Mouse (Mus musculus): ENCODE data around the gene Mid1. TPM values are rescaled to one million over a fixed set of nuclear protein-coding genes. Genes with fewer than 3 reads are reported as not detected.

Mid1 gene
- polyA plus RNA-seq, 1 experiment from 2014 or later, result 1.1 TPM

DNA sequence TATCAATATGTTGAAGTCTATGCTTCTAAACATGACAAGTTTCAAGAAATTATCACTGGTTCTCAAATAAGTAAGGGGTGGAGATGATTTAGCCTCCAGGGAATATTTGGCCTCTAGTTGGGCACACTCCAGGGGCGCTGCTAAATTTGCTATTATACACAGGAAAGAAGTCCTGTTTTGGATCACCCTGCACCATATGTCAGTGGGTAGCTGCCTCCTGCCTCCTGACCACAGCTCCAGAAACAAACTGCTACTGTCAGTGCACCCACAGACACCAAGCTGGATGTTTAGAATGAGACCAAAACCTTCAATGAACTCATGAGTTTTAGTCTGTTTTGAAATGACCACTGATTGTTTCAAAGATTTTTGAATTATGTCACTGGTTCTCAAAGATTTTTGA lies 128.7 kb downstream of the Mid1 start:
- Histone ChIP-seq H3K27me3 (no peaks in the 10 kb centered on the region), H3K9me3 (replicated peaks) (no peaks in the 10 kb centered on the region), H3K4me1 (replicated peaks) (no peaks in the 10 kb centered on the region), H3K36me3 (no peaks in the 10 kb centered on the region), H3K4me2 (no peak overlapping the region), H3K9ac (no peak overlapping the region), H3K27ac (no peak overlapping the region), H3K4me3 (replicated peaks) (no peak overlapping the region)
- ATAC-seq (ENCODE audit: low read depth), result no peak
- 44% methylated on average over 1 of the region's 1 CpGs for WGBS (ENCODE audit: insufficient replicate concordance)
- DNase-seq, result no peak

DNA sequence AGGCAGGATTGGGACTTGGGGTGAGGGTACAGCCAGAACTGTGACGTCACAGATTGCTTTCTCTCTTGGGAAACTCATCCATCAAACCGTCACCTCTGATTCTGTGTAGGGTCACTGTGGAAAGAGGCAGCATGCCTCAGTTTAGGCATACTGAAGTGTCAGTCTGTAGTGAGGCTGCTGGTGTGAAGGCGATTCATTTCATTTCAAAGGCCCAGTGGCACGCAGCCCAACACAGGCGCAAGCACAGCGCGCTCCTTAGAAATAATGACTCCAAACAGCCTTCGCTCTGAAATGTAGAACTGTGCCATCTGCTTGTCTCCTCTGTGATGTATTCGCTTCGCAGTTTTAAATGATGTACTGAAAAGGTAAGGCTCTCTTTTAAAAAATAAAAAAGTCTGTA lies 141.9 kb downstream of the Mid1 start:
- WGBS (ENCODE audit: insufficient replicate concordance), result 65% methylated on average over 10 of the region's 10 CpGs
- no peak for DNase-seq
- no peaks in the 10 kb centered on the region for H3K36me3 ChIP-seq

DNA sequence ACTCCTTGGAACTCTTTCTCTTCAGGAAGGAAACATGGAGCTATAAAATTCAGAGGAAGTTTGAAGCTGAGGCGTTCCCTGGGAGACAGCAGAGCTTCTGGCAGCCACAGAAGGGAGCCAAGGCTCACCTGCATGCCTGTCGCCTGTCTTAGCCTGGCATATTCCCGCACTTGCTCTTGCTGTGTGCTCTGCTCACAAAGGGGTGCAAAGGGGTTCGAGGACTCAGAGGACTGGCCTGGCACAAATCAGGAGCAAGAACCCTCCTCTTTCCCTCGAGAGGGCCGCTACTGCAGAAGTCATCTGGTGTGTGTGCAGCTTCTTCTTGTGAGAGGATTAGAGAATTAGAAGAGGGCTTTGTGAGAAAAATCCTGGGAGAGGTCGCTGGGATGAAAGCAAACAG lies 142.7 kb downstream of the Mid1 start:
- no peaks in the 10 kb centered on the region for H3K9me3 ChIP-seq (replicated peaks)
- H3K36me3 ChIP-seq, result no peaks in the 10 kb centered on the region
- no peak overlapping the region for H3K9ac ChIP-seq
- H3K27me3 ChIP-seq, result 0 out of 2 replicates have a peak, but pooled peaks cover 5% of the 10 kb centered on the region
- H3K4me2 ChIP-seq, result no peak overlapping the region
- no peak for ATAC-seq (ENCODE audit: low read depth)
- no peak overlapping the region for H3K27ac ChIP-seq
- WGBS (ENCODE audit: insufficient replicate concordance), result 35% methylated on average over 7 of the region's 7 CpGs
- H3K4me1 ChIP-seq (replicated peaks), result no peaks in the 10 kb centered on the region
- no peak for DNase-seq
- H3K4me3 ChIP-seq (replicated peaks), result no peak overlapping the region

More for the DNA sequence above, 141.9 kb downstream of the Mid1 start:
- H3K27me3 ChIP-seq, result 0 out of 2 replicates have a peak, but pooled peaks cover 5% of the 10 kb centered on the region
- no peak overlapping the region for H3K4me2 ChIP-seq
- no peak overlapping the region for H3K9ac ChIP-seq
- H3K27ac ChIP-seq, result no peak overlapping the region
- no peak for ATAC-seq (ENCODE audit: low read depth)
- H3K4me1 ChIP-seq (replicated peaks), result no peaks in the 10 kb centered on the region
- H3K9me3 ChIP-seq (replicated peaks), result no peaks in the 10 kb centered on the region
- no peak overlapping the region for H3K4me3 ChIP-seq (replicated peaks)

DNA sequence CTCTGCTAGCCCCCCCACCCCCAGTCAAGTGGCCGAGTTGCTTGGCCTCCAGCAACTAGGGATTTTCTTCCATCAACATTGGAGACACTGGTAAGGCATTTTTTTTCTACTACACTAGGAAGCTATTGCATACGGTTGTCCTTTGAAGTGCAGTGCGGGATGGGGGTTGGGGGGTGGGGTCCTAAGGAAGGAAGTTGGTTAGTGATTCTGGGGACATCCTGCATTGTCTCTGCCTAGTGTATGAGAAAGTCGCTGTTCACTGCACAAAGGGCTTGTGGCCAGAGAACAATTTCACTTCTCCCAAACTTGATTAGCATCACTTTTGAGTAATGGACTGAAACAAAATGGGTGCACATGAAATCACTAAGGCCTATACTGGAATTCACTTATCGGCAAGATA lies 143.1 kb downstream of the Mid1 start:
- WGBS (ENCODE audit: insufficient replicate concordance), result 27% methylated on average over 5 of the region's 5 CpGs
- ATAC-seq (ENCODE audit: low read depth), result no peak
- H3K4me3 ChIP-seq (replicated peaks), result no peak overlapping the region
- no peak overlapping the region for H3K4me2 ChIP-seq
- H3K9ac ChIP-seq, result no peak overlapping the region
- H3K36me3 ChIP-seq, result no peaks in the 10 kb centered on the region
- H3K27ac ChIP-seq, result no peak overlapping the region
- no peak for DNase-seq
- 0 out of 2 replicates have a peak, but pooled peaks cover 5% of the 10 kb centered on the region for H3K27me3 ChIP-seq
- H3K9me3 ChIP-seq (replicated peaks), result no peaks in the 10 kb centered on the region
- H3K4me1 ChIP-seq (replicated peaks), result no peaks in the 10 kb centered on the region

DNA sequence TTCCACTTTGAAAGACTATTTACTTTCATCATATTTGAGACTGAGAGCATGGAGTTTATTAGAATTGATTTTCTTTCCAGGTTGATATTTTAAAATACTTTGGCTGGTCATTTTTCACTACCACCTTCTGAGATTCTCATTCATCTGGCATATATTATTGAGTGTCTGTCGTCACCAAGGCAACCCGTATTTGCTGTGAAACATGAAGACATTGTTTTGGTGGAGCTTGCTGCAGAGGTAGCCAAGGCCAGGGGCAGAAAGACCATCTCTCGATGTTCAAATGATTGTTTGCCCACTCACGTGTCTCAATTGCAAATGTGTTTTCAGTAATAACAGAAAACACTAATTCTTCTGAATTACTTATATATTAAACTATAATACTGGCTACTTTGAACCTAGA lies 145.1 kb downstream of the Mid1 start:
- Histone ChIP-seq H3K27me3 (0 out of 2 replicates have a peak, but pooled peaks cover 5% of the 10 kb centered on the region), H3K4me1 (replicated peaks) (no peaks in the 10 kb centered on the region), H3K9ac (no peak overlapping the region), H3K4me2 (no peak overlapping the region), H3K4me3 (replicated peaks) (no peak overlapping the region), H3K9me3 (replicated peaks) (no peaks in the 10 kb centered on the region), H3K27ac (no peak overlapping the region), H3K36me3 (no peaks in the 10 kb centered on the region)
- WGBS (ENCODE audit: insufficient replicate concordance), result 55% methylated on average over 4 of the region's 4 CpGs
- ATAC-seq (ENCODE audit: low read depth) (no peak), DNase-seq (no peak)

DNA sequence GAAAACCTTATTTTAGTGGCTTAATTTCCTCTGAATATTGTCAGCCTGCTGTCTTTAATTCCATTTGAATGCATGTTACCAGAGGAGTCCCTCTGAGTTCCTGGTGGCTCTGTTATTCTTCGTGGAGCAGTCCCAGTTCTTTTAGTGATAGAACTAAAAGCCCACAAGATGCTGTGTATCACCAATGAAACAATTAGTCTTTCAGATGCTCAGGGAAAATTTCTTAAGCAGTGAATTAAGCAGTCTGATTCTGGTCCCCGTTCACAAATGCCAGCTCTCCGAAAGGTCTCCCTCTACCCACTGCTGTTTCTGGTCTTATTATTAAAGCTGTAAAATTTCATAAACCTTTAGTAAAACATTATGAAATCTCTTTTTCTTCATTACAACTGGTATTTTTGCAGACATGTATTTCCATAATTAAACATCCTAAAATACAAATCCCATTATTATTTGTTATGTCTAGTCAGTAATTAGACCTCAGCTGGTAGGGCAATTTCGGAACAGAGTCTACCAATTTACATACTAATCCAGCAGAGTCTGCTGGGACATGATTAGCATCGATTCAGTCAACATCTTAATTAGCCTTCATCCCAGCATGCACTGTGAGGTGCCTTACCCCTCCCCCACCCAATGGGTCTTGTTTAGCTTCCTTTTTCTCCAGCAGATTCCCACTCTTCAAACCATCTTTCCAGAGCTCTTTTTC lies 153.1 kb downstream of the Mid1 start:
- Histone ChIP-seq H3K4me2 (no peak overlapping the region), H3K27ac (no peak overlapping the region), H3K4me3 (replicated peaks) (no peak overlapping the region), H3K36me3 (no peaks in the 10 kb centered on the region), H3K4me1 (replicated peaks) (no peaks in the 10 kb centered on the region), H3K9ac (no peak overlapping the region), H3K9me3 (replicated peaks) (no peaks in the 10 kb centered on the region), H3K27me3 (no peaks in the 10 kb centered on the region)
- DNase-seq (no peak), ATAC-seq (ENCODE audit: low read depth) (no peak)
- WGBS (ENCODE audit: insufficient replicate concordance), result 51% methylated on average over 5 of the region's 5 CpGs

DNA sequence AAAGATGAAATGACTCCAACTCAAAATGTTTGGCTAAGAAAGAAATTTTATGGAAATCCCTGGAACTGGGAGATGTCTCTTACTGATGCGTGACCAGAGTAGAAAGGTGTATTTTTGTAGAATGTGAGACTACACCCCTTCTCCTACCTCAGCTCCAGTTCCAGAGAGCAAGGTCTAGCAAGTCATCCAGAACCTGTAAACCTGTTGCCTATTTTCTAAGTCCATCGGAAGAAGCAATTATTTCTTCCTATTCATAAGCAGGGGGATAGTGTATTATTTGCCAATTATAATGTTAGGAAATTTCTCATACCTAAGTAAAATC lies 153.6 kb downstream of the Mid1 start:
- H3K4me3 ChIP-seq (replicated peaks), result no peak overlapping the region
- no peaks in the 10 kb centered on the region for H3K4me1 ChIP-seq (replicated peaks)
- DNase-seq (no peak), ATAC-seq (ENCODE audit: low read depth) (no peak)
- 77% methylated on average over 2 of the region's 2 CpGs for WGBS (ENCODE audit: insufficient replicate concordance)
- H3K36me3 ChIP-seq, result no peaks in the 10 kb centered on the region
- no peak overlapping the region for H3K4me2 ChIP-seq
- no peaks in the 10 kb centered on the region for H3K27me3 ChIP-seq
- no peak overlapping the region for H3K9ac ChIP-seq
- H3K27ac ChIP-seq, result no peak overlapping the region
- H3K9me3 ChIP-seq (replicated peaks), result no peaks in the 10 kb centered on the region

DNA sequence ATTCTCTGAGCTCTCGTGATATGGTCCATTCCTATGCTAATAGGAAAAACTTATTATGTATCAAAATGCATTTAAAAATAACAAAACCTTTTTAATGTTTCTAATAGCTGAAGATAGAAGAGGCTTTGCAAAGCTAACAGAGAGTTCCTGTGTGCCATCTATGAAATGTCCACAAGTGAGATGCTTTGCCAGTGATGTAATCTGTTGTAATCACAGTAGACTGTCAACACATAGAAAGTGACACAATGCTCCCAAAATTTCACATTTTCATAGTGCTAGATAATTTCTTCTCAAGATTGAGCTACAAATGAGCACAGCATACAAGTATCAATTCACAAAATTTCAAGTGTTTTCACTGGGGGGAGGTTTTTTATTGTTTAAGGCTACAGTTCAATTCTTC lies 158.3 kb downstream of the Mid1 start:
- WGBS (ENCODE audit: insufficient replicate concordance), result 26% methylated on average over 1 of the region's 1 CpGs

DNA sequence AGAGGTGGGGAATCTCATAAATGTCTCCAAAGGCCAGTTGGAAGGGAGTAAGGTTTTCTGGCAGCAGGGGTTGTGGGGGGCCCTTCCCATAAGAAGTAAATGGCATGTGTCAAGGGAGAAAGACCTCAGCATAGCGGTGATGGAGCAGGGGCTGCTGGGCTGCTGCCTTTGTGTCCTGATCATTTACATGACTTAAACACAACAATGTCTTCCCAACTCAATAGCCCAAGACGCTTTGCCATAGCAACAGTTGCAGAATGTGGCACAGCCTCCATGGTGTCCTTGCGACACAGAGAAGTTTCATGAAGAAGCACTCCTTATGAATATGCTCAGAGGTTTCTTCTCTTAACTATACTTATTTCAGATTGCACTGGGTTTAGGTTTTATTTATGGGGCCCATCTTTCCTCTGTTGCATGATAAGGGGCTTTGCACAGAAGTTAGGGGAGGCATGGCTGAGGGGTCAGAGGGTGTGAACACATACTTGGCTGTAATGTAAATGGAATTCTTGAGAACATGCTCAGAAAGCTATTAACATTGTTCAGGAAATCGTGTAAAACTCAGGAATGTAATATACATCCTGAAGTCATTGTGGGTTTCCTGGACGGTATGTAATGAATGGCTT lies 159.3 kb downstream of the Mid1 start:
- Histone ChIP-seq H3K27ac (no peak overlapping the region), H3K9ac (no peak overlapping the region), H3K4me1 (replicated peaks) (no peaks in the 10 kb centered on the region), H3K27me3 (no peaks in the 10 kb centered on the region; the same call in 1 of the 2 replicates), H3K4me3 (replicated peaks) (no peak overlapping the region), H3K4me2 (no peak overlapping the region), H3K9me3 (replicated peaks) (no peaks in the 10 kb centered on the region), H3K36me3 (no peaks in the 10 kb centered on the region)
- 43% methylated on average over 5 of the region's 5 CpGs for whole genome bisulfite sequencing (ENCODE audit: insufficient replicate concordance)
- DNase-seq, result no peak
- no peak for ATAC-seq (ENCODE audit: low read depth)

More for the DNA sequence above, 158.3 kb downstream of the Mid1 start:
- Histone ChIP-seq H3K4me1 (replicated peaks) (no peaks in the 10 kb centered on the region), H3K27ac (no peak overlapping the region), H3K9ac (no peak overlapping the region), H3K9me3 (replicated peaks) (no peaks in the 10 kb centered on the region), H3K27me3 (no peaks in the 10 kb centered on the region; the same call in 1 of the 2 replicates), H3K4me2 (no peak overlapping the region), H3K36me3 (no peaks in the 10 kb centered on the region), H3K4me3 (replicated peaks) (no peak overlapping the region)
- ATAC-seq (ENCODE audit: low read depth) (no peak), DNase-seq (no peak)

DNA sequence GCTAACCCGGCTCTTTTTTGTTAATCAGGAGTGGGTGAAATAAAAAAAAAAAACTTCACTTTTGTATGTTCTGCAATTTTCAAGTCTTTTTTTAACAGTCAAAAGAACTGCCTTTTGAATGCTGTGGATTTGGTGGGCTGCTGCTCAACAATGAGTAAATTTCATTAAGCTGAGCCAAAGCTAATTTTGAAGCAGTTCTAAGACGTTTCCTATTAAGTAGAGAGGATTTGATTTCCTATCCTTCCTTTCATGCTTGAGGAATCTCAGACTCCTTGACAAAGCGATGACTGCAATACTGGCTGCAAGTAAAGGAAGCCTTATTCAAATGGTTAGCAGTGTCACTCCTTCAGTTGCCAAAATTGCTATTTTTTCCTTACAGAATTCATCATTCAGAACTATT lies 161.2 kb downstream of the Mid1 start:
- DNase-seq (no peak), ATAC-seq (ENCODE audit: low read depth) (no peak)
- Histone ChIP-seq H3K9ac (no peak overlapping the region), H3K4me3 (replicated peaks) (no peak overlapping the region), H3K4me1 (replicated peaks) (no peaks in the 10 kb centered on the region), H3K4me2 (no peak overlapping the region), H3K27me3 (no peaks in the 10 kb centered on the region; the same call in 1 of the 2 replicates), H3K36me3 (no peaks in the 10 kb centered on the region), H3K27ac (no peak overlapping the region), H3K9me3 (replicated peaks) (no peaks in the 10 kb centered on the region)
- 64% methylated on average over 3 of the region's 3 CpGs for WGBS (ENCODE audit: insufficient replicate concordance)

DNA sequence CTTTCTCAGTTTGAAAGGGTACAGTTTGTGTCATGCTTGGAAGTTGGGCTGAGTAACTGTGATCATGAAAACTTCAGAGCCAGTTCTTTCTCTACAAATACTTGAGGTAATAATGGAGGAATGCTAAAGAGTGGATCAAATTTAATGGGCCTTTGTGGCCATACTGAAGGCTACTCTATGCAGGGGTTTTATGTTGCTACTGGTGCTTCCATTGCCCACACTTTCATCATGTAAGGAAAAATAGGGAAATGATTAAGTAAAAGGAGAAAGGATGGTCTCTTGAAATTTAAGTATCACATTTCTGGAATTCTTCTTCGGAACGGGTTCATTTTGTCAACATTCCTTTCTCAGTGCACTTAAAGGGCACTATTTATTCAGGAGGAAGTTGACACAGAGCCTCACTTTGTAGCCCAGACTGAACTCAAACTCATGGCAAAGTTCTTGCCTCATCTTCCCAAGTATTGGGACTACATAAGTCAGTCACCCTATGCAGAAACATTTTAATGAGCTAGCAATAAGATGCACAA lies 176.3 kb downstream of the Mid1 start:
- 61% methylated on average over 2 of the region's 2 CpGs for WGBS (ENCODE audit: insufficient replicate concordance)
- Histone ChIP-seq H3K4me3 (replicated peaks) (no peak overlapping the region), H3K9ac (no peak overlapping the region), H3K27me3 (no peaks in the 10 kb centered on the region), H3K4me1 (replicated peaks) (no peaks in the 10 kb centered on the region), H3K27ac (no peak overlapping the region), H3K9me3 (replicated peaks) (no peaks in the 10 kb centered on the region), H3K36me3 (no peaks in the 10 kb centered on the region), H3K4me2 (no peak overlapping the region)
- ATAC-seq (ENCODE audit: low read depth) (no peak), DNase-seq (no peak)

DNA sequence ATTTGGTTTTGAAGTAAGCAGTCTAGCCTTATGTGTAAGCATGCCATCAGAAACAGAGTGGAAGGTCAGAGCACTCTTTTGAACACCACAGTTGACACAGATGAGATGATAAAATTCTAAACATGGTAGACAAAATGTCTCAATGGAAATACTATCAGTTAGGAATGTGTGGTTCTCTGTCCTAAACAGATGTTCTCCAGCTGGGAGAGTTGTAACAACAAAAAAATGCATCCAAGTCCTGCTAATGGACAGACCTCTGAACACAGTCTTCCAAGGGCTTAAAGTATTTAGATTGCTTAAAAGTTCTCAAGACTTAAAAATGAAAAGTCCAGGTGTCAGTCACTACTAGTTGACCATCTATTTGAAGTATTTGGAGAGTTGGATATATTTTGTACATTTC lies 177.4 kb downstream of the Mid1 start:
- Histone ChIP-seq H3K9me3 (replicated peaks) (no peaks in the 10 kb centered on the region), H3K27me3 (no peaks in the 10 kb centered on the region), H3K4me1 (replicated peaks) (no peaks in the 10 kb centered on the region), H3K36me3 (no peaks in the 10 kb centered on the region), H3K4me3 (replicated peaks) (no peak overlapping the region), H3K27ac (no peak overlapping the region), H3K4me2 (no peak overlapping the region), H3K9ac (no peak overlapping the region)
- DNase-seq (no peak), ATAC-seq (ENCODE audit: low read depth) (no peak)
